Mouse (Mus musculus) granulocyte monocyte progenitor cell, adult 5-6 weeks (primary cell): Measurements from ENCODE around the gene Tmem216. TPM values are rescaled to one million over a fixed set of nuclear protein-coding genes. Genes with fewer than 3 reads are reported as not detected.
A peak's percentile ranks its signal among the peaks of the same experiment; 100 is the strongest.
"Not testable (repeated sequence)": the region's sequence is repeated elsewhere in the genome, so short reads cannot be mapped to it uniquely, and the experiment has no call there.

Experiments used
- ATAC-seq: replicated peaks from 2 replicates; pipeline ENCODE4 v1.8.0; 2016; ENCODE audit warnings: mild to moderate bottlenecking, moderate TSS enrichment, inconsistent platforms; ENCODE audit not compliant: poor library complexity, severe bottlenecking
- total RNA-seq, 2 experiments: library from RNA; stranded (forward) in 1 of 2; stranded (reverse) in 1 of 2; fragments of 200-712, 200-1000 nt in 1 of 2; fragments of >200 nt in 1 of 2; fragmentation: Nextera tagmentation in 1 of 2; gene quantifications; 2 replicates each; pipeline ENCODE4 v1.2.3; 2014 to 2017

Tmem216 gene
- total RNA-seq, 2 experiments from 2014 or later: 27.1 to 39.5 TPM

GRCm38 (mm10) chr19:10569627-10570026 is 13.6 kb upstream of the Tmem216 start:
- ATAC-seq: no peak

- ATAC-seq: no peak
Measured at GRCm38 (mm10) chr19:10565217-10565616, 9.2 kb upstream of the Tmem216 start.

- ATAC-seq: no peak
Measured at GRCm38 (mm10) chr19:10564278-10564677, 8.2 kb upstream of the Tmem216 start.

GRCm38 (mm10) chr19:10562351-10562750 is 6.3 kb upstream of the Tmem216 start:
- no peak for ATAC-seq

GRCm38 (mm10) chr19:10561558-10562314 is 5.7 kb upstream of the Tmem216 start:
- no peak for ATAC-seq

GRCm38 (mm10) chr19:10560108-10560507 is 4.1 kb upstream of the Tmem216 start:
- ATAC-seq: no peak

GRCm38 (mm10) chr19:10557837-10558375 is 1.9 kb upstream of the Tmem216 start:
- not testable (repeated sequence) for ATAC-seq

- ATAC-seq: no peak
Measured at GRCm38 (mm10) chr19:10557430-10557829, 1.4 kb upstream of the Tmem216 start.

- ATAC-seq: no peak
Measured at GRCm38 (mm10) chr19:10557001-10557400, 963 bp upstream of the Tmem216 start.

- ATAC-seq: no peak
Measured at GRCm38 (mm10) chr19:10539454-10539853, 16.6 kb downstream of the Tmem216 start.

- ATAC-seq: no peak
Measured at GRCm38 (mm10) chr19:10530082-10530481, 26.0 kb downstream of the Tmem216 start.

- no peak for ATAC-seq
Measured at GRCm38 (mm10) chr19:10525910-10526309, 30.1 kb downstream of the Tmem216 start, which contains the start of gene Sdhaf2. Gene Sdhaf2 (minus strand): TSS chr19:10526142.

- ATAC-seq: peak; percentile 84
Measured at GRCm38 (mm10) chr19:10525106-10525901, 30.7 kb downstream of the Tmem216 start, which contains the start of gene Cpsf7. Gene Cpsf7 (plus strand): TSS chr19:10525266.

- ATAC-seq: peak; percentile 15
Measured at GRCm38 (mm10) chr19:10524784-10525105, 31.3 kb downstream of the Tmem216 start.

GRCm38 (mm10) chr19:10523483-10524080 is 32.5 kb downstream of the Tmem216 start:
- ATAC-seq: no peak

- ATAC-seq: no peak
Measured at GRCm38 (mm10) chr19:10521926-10522325, 34.1 kb downstream of the Tmem216 start.

GRCm38 (mm10) chr19:10520355-10520754 is 35.7 kb downstream of the Tmem216 start:
- ATAC-seq: no peak

GRCm38 (mm10) chr19:10510759-10511330 is 45.2 kb downstream of the Tmem216 start:
- ATAC-seq: peak; percentile 88

- peak; percentile 76 for ATAC-seq
Measured at GRCm38 (mm10) chr19:10502571-10502970, 53.5 kb downstream of the Tmem216 start.

- ATAC-seq: no peak
Measured at GRCm38 (mm10) chr19:10500581-10500980, 55.5 kb downstream of the Tmem216 start.
